Mouse (Mus musculus): ENCODE measurements around the gene Tom1l2.

DNA sequence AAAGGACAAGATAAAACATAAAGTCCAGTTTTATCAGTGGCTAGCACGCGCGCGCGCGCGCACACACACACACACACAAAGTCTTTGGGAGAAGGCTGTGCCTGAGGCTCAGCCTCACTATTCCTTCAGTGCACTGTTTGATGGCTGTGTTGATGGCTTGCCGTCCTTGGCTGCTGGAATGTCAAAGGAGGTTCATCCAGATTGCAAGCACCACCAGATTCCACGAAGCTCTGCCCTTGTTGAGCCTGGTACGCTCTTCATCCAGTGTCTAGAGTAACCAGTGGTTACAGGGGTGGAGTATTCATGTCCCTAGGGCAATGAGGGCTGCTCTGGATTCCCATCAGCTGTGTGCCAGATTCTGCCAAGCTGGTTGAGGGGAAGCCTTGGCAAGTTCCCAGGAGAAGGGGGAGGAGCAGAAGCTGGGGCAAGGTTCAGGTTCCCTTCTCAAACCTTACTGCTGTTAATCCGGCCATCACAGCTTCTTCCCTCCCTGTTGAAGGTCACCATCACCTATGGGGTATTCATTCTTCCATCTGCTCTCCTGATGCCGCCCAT, 170.5 kb downstream of the Tom1l2 start:
- TF ChIP-seq EP300 (IDR thresholded peaks at IDR 0.05; ENCODE audit: low read depth): no peak
- no peak for TF ChIP-seq CTCF (IDR thresholded peaks at IDR 0.05; ENCODE audit: low read depth)
